21 mouse cellular contexts compared by ENCODE assay signal in the genomic region with DNA sequence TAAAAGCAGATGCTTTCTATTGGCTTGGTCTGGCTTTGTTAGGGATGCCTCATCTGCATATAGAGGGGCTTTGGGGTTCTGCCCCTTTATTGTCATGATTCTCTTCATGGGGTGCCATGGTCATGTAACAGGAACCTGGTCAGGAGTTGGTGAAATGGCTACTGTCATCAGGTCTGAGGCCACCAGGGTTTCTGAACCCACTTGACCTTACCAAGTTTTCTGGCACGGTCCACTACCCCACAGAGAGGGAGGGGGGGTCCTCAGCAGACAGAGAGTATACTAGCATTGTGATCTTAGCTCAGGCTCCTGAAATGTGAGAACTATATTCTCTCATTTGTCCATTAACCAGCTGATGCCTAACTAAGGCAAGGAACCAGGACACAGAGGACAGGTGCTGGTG. TPM values are rescaled to one million over a fixed set of nuclear protein-coding genes. Genes with fewer than 3 reads are reported as not detected.
"Had no signal": no experiment of that assay in that cellular context is flagged by ENCODE, and none has a peak within 500 bp of the region (broad histone marks: within the 10 kb centered on the region; RNA-seq: fewer than 3 reads in every experiment).

No protein-coding gene starts in this region.

- H3K4me2 ChIP-seq: lung, embryonic 14.5 days; midbrain, embryonic 12.5 days; neural tube, embryonic 13.5 days; neural tube, embryonic 15.5 days had no signal

- ATAC-seq: midbrain, embryonic 16.5 days had no signal

- H3K9ac ChIP-seq: lung, embryonic 14.5 days; midbrain, embryonic 12.5 days; neural tube, embryonic 13.5 days; neural tube, embryonic 15.5 days had no signal

- H3K4me3 ChIP-seq: midbrain, embryonic 10.5 days; midbrain, embryonic 12.5 days; myocyte; neural tube, embryonic 13.5 days; neural tube, embryonic 15.5 days had no signal

- DNase-seq: lung, embryonic 14.5 days; lung, postnatal 10 days; lung, postnatal 4 days; midbrain, embryonic 14.5 days; retina, postnatal 1 day; right cerebral cortex, adult 18-20 months; right cerebral cortex, postnatal 25 days; right cerebral cortex, postnatal 4 days; spleen, adult 18-20 months; thymus, adult 18-20 months; thymus, postnatal 14 days; thymus, postnatal 36 days had no signal

- H3K27me3 ChIP-seq: midbrain, embryonic 12.5 days; neural tube, embryonic 13.5 days; neural tube, embryonic 15.5 days had no signal

- H3K36me3 ChIP-seq: midbrain, embryonic 10.5 days; midbrain, embryonic 12.5 days; neural tube, embryonic 13.5 days; neural tube, embryonic 15.5 days had no signal

- H3K9me3 ChIP-seq: midbrain, embryonic 10.5 days; midbrain, embryonic 12.5 days; neural tube, embryonic 13.5 days; neural tube, embryonic 15.5 days had no signal

- H3K27ac ChIP-seq: midbrain, embryonic 10.5 days; midbrain, embryonic 12.5 days; neural tube, embryonic 13.5 days; neural tube, embryonic 15.5 days had no signal

- H3K4me1 ChIP-seq: midbrain, embryonic 10.5 days; midbrain, embryonic 12.5 days; neural tube, embryonic 13.5 days; neural tube, embryonic 15.5 days had no signal

RNA-seq across cellular contexts. Expression of gene Izumo1r, which starts 59.0 kb away (rescaled TPM):
- polyA plus RNA-seq: midbrain, embryonic 10.5 days; midbrain, embryonic 12.5 days; midbrain, embryonic 14.5 days; midbrain, embryonic 16.5 days; myocyte; neural tube, embryonic 11.5 days; neural tube, embryonic 13.5 days; neural tube, embryonic 15.5 days; stomach, embryonic 14.5 days; stomach, embryonic 16.5 days had no signal
